Mouse (Mus musculus): ENCODE results near the gene Cbx5. TPM values are rescaled to one million over a fixed set of nuclear protein-coding genes. Genes with fewer than 3 reads are reported as not detected.

Gene Cbx5
- 10 to 100 TPM; 38.5 to 38.9 TPM for total RNA-seq (2023)

DNA sequence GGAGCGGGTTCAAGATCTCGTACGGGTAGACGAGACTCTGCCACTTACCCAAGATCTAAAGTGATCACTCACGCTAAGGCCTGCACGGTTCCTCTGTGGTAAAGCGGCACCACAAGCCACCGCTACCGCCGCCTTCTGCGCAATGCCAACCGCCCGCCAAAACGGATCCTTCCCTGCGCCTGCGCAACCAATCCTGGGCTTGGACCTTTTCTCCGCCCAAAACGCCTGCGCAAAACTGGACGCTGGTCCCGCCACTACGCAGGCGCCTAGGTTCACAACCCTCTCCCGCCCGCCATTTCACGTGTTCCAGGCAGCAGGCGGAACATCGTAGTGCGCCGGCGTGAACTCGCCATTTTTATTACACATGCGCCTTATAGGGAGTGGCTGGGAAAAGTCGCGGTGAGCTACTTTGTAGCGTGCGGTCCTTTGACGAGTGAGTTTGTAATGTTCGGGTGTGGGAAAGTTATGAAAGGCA is at the start of gene Cbx5:
Cbx5 (minus strand) TSS at position 132 of the 475 bp plus-strand sequence.

DNA sequence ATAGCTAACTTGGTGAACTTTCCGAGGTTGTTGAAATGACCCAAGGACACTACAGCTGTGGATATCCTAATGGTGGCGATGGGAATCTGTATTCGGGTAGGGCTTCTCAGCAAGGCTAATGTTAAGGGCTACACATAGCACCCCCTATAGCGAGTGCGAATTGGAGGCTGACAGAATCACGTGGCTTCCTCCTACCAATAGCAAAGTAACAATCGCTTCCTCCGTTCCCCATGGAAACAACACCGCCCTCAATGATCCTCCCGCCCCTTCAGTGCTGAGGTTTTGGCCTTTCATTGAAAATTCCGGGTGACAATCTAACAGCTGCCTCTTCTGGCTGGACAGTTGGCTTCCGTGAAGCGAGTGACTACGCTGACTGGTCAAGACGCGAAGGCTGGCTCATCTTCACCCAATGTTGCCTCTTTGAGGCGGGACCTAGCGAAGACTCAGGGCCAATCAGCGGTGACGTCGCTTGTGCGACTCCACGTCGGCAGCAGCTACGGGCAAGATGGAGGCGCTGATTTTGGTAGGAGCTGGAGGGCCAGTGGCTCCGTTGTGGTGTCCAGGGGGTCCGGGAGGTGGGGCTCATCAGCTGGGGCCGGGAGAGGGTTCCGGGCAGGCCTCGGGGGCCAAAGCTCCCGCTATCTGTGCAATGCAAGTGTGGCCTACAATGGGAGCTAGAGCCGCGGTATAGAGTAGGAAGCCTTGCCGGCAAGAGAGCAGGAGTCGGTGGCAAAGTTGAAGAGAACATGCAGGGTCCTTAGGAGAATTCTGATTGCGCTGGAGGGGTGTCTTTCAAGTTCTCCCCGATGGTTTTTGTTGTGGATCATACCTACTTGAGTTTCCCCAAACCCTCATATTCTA is 33.0 kb upstream of the Cbx5 start, which contains the start of gene Copz1:
Copz1 (plus strand) TSS at position 296 of the 861 bp plus-strand sequence.

DNA sequence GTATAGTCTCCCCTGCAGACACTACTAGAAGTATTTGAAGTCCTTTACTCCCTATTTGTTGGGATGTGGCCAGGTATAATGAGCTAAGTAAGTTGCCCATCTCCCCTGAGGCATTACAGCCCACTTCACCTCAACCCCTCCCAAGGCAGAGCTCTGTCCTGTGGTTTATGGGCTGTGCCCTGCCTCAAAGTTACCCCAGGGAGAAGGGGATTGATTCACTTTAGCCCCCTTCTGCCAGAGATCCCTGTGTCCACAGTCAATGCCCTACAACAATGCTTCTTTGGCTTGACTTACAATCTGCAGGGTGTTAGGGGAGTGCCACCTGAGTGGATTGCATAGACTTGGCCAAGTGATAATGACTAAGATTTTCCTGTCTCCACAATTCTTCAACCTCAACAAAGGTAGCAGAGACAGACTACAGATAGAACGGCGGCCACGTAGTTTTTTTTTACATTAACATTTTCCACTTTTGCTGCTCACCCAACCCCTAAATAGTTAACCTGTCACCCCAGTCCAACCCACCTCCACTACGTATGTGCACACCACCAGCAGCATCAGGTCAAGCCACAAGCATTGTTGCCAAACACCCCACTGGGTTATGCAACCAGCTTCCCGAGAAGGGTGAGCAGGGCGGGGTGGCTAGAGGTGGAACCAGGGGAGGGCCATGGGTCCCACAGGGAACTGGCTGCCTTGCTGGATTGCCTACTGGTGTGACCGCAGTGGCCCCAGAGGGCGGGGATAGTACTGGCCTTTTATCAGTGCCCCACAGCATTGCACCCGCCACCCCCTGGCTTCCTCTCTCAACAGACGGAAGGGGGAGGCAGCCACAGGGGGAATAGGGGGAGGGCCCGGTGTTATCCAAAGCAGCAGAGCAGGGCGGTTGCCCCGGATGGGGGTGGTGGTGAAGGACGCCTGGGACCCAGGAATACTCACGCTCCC is 18.4 kb upstream of the Cbx5 start, which contains the start of gene Nfe2:
Nfe2 (minus strand) TSS at position 614 of the 939 bp plus-strand sequence.

DNA sequence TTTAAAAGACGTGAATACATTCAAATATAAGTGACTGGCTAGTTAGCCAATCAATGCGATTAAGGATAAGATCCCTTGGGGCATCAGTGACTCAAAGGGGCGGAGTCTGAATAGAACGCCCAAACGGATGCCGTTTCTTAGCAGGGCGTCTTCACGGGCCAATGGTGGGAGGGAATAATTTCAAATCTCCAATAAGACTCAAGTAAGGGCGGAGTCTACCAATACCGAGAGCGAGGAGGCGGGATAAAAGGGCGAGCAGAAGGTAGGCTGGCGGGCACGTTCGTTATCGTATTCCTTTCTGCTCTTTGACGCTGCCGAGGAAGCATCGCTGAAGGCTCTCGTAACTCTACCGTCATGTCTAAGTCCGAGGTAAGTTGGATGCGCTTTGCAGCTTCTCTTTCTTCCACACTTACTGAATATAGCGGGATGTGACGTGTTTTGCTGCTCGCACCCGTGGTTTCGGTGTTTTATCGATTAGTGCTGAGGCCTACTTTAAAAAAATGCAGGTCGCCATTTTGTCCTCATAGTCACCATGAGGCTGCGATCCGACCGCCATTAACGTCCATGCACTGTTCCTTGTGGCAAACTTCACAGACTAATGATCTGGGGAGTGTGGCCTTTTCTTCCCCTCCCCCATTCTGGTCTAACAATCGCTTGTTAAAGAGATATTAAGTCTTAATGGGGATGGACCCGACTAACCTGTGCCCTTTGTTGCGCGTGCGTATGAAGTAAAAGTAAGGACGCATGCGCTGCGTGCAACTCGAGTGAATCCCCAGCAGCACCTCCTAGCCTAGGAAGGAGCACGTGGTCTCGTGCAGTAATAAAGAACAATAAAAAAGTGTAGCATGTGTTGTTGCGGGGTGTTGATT is 778 bp upstream of the Cbx5 start, which contains the start of gene Hnrnpa1:
Hnrnpa1 (plus strand) TSS at position 273 of the 869 bp plus-strand sequence.

DNA sequence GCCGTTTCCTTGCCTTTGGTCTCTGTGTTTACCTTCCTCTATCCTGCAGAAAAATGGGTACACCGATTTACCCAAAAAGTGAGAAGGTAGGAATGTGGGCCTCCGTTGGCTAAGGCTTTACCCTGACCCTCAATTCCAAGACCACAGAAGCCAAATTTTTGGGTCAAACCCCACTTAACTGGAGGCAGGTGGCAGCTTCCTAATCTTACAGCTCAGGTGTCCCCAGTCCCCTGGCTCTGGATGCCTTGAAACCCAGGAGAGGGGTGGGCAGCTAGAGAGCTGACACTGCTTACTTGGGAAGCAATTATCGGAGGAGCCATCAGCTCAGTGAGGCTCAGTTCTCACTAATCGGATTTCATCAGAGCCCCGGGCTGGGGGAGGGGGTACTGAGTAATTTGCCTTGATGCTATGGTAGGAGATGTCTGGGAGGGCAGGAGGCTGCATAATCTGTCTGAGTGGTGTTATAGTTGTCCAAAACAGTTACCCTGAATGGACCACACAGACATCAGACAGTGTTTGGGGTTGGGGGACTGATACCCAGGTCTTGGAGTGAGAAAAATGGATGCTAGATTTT is 72.5 kb downstream of the Cbx5 start, which contains the start of gene Smug1:
Smug1 (minus strand) TSS at position 51 of the 574 bp plus-strand sequence.

Other genes starting within 250 kb of the Cbx5 start
- gene Hoxc8, start 249.2 kb downstream of the Cbx5 start, total RNA-seq (2023): not detected
- gene Hoxc6, start 241.6 kb downstream of the Cbx5 start, total RNA-seq (2023): 1 to 10 TPM in 1 of 2 experiments, not detected in 1; 1.6 TPM
- under 1 TPM in 1 of 2 experiments, not detected in 1; 0.18 TPM for gene Hoxc4, start 220.9 kb downstream of the Cbx5 start, total RNA-seq (2023)
- 1 to 10 TPM; 2.2 to 4.1 TPM for gene Smug1, start 72.7 kb downstream of the Cbx5 start, total RNA-seq (2023)
- 100 to 1,000 TPM; 216 to 267 TPM for gene Hnrnpa1, start 616 bp upstream of the Cbx5 start, total RNA-seq (2023)
- gene Nfe2, start 18.6 kb upstream of the Cbx5 start, total RNA-seq (2023): 100 to 1,000 TPM; 245 to 253 TPM
- gene Copz1, start 32.9 kb upstream of the Cbx5 start, total RNA-seq (2023): 100 to 1,000 TPM; 110 to 114 TPM
- gene Gpr84, start 70.8 kb upstream of the Cbx5 start, total RNA-seq (2023): 10 to 100 TPM; 13.3 to 18.7 TPM
- gene Zfp385a, start 100.3 kb upstream of the Cbx5 start, total RNA-seq (2023): 10 to 100 TPM; 28.2 to 34.9 TPM
- gene Itga5, start 126.9 kb upstream of the Cbx5 start, total RNA-seq (2023): 10 to 100 TPM; 16.2 to 27.3 TPM
- gene Gtsf1, start 190.7 kb upstream of the Cbx5 start, total RNA-seq (2023): 1 to 10 TPM; 1.4 TPM
- not detected for gene Gtsf2, start 208.7 kb upstream of the Cbx5 start, total RNA-seq (2023)
- gene Nckap1l, start 214.0 kb upstream of the Cbx5 start, total RNA-seq (2023): 100 to 1,000 TPM; 286 to 298 TPM